Mouse (Mus musculus) lung, postnatal 25 days (tissue): ENCODE results near the gene Atp13a2.

Source experiments
- DNase-seq: peaks from one replicate; pipeline ENCODE4 v3.0.0; 2022; ENCODE audit warnings: low spot score

The Atp13a2 gene

GRCm38 (mm10) chr4:140986711-140987395 is at the start of gene Atp13a2:
TSS of gene Atp13a2 (plus strand) at chr4:140986873.
- peak; percentile 90 for DNase-seq

DNA sequence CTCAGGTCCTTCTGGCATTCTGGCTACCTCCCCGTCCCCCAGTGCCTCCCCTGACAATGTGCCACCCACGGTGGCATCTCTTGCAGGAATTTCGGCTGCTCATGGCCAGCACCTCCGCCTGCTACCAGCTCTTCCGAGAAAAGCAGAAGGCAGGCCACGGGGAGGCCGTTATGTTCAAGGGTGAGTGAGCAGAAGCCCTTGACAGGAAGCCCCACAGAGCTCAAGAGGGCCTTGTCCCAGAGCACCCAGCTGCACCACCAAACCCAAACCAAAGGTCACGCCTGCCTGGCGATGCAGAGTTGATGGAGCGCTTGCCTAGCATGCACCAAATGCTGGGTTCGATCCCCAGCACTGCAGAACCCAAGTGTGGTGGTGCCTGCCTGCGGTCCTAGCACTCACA is 42.3 kb upstream of the Atp13a2 start:
- no peak for DNase-seq

DNA sequence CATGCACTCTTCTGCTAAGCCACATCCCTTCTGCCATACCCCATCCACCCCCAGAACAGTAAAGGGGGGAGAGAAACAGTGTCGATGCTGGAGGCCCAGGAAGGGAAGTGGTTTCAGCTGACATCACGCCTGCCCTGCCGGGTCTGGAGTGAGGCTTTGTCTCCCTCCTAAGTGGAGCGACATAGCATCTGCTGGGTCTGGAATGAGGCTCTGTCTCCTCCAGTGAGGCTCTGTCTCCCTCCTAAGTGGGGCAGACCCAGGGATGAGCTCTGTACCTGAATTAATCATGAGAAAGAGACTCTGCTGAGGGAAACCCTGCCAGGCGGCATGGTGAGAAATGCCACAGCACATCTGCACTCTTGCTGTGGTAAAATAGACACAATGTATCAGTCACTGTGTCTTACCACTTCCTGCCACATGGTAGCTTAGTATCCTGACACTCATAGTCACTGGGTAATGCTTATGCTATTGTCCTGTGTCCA is 41.7 kb upstream of the Atp13a2 start:
- peak; percentile 48 for DNase-seq

- no peak for DNase-seq
Observed at GRCm38 (mm10) chr4:140945571-140945970, 41.1 kb upstream of the Atp13a2 start.

DNA sequence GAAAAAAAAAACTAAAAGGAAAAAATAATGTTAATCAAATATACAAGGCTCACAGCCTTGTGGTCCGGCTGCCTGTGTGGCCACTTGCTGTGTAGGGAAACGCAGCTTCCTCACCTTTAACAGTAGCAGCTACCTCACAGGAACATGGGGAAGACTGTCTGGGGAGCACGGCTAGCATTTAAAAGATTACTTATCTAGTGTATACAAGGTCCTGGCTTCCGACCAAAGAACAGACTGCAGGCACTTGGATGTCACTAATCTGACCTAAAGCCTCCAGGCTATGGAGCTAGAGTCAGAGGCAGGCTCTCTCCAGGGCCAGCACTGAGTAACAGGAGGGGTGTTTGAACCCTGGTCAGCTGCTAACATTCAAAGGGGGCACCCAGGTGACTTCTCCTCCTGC is 40.6 kb upstream of the Atp13a2 start:
- DNase-seq: no peak

GRCm38 (mm10) chr4:140946580-140947205 is 40.0 kb upstream of the Atp13a2 start:
- no peak for DNase-seq

GRCm38 (mm10) chr4:140947487-140948440 is 38.9 kb upstream of the Atp13a2 start:
- no peak for DNase-seq

GRCm38 (mm10) chr4:140948481-140948880 is 38.2 kb upstream of the Atp13a2 start:
- no peak for DNase-seq

DNA sequence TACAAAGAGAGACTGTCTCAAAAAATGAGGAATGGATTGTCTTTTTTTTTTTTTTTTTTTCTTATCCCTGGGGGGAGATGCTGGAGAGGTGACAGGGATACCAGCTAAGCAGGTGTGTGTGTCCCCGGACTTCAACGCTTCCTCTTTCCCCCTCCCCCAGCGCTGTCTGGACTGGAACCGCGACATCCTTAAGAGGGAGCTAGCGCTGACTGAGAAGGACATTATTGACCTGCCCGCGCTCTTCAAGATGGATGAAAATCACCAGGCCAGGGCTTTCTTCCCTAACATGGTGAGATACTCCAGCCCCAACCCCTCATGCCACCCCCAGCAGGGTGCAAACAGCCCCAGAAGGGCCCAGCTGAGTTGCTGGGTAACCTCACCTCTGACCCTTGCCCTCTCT is 37.6 kb upstream of the Atp13a2 start:
- no peak for DNase-seq

DNA sequence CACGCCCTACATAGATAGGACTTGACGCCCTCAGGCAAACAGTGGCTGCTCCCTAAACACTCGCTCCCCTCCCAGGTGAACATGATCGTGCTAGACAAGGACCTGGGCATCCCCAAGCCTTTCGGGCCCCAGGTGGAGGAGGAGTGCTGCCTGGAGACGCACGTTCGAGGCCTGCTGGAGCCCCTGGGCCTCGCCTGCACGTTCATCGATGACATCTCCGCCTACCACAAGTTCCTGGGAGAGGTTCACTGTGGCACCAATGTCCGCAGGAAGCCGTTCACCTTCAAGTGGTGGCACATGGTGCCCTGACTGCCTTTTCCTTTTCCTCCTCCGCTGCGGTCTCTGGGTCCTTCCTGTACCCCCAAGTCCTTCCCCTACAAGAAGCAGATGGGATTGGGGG is 37.1 kb upstream of the Atp13a2 start:
- no peak for DNase-seq

- no peak for DNase-seq
Observed at GRCm38 (mm10) chr4:140950574-140950973, 36.1 kb upstream of the Atp13a2 start.

DNA sequence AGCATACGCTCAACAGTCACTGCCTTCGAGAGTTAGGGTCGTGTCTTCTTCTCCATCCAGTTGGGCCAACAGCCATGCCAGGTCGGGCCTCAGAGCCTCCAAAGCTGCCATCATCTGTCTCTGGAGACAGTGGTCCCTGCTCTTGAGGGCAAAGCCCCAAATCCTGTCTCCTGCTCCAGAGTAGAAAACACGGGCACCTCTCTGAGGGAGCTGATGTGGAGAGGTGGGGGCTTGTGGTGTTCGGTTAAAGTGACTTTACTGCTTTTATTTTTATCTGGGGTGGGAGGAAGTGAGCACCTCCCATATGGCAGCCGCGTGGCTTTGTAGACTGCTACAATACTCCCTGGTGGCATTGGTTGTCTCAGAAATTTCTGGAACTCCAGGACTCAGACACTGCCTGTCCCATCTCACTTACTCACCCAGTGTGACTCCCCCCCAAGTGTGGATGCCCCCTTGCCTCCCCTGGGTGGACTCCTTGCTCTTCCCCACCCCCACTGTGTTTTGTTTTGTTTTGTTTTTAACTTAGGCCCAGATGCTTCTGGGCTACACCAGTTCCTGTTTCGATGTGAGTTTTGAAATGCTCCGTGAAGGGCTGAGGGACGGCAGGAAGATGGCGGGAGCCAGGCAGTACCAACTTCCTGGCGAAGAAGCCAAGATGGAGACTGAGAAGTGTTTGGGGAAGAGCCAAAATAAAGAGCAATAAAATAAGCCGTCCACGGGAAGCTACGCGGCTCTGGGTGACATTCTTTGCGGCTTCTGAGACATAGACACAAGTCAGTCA is 34.6 kb upstream of the Atp13a2 start:
- peak; percentile 38 for DNase-seq

DNA sequence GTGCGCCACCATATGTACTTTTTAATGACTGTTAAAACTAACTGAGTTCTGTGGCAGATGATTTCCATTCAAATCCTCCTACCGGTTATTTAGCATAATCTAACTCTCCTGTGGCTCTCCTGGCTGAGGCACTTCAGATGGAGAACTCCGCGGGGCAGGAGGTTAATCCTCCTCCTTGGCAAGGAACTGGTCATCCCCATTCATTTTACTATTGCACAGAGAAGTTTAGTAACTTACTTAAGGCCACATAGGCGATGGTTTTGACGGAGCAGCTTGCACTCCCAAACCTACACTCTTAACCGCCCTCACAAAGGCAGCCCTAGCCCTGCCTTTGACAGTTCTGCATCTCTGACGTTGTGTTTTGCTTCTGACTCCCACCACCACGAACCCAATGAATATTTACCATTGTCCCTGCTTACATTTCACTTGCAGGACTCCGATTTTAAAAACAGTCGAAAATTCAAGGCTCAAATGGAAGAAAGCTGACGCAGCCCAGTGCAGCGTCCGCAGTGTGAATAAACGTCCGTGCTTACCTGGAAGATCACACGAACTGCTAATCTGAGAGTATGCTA is 29.5 kb upstream of the Atp13a2 start:
- DNase-seq: no peak

GRCm38 (mm10) chr4:140957725-140958124 is 28.9 kb upstream of the Atp13a2 start:
- DNase-seq: peak; percentile 73

- no peak for DNase-seq
Observed at GRCm38 (mm10) chr4:140958319-140958718, 28.4 kb upstream of the Atp13a2 start.

- no peak for DNase-seq
Observed at GRCm38 (mm10) chr4:140959128-140959679, 27.5 kb upstream of the Atp13a2 start.

DNA sequence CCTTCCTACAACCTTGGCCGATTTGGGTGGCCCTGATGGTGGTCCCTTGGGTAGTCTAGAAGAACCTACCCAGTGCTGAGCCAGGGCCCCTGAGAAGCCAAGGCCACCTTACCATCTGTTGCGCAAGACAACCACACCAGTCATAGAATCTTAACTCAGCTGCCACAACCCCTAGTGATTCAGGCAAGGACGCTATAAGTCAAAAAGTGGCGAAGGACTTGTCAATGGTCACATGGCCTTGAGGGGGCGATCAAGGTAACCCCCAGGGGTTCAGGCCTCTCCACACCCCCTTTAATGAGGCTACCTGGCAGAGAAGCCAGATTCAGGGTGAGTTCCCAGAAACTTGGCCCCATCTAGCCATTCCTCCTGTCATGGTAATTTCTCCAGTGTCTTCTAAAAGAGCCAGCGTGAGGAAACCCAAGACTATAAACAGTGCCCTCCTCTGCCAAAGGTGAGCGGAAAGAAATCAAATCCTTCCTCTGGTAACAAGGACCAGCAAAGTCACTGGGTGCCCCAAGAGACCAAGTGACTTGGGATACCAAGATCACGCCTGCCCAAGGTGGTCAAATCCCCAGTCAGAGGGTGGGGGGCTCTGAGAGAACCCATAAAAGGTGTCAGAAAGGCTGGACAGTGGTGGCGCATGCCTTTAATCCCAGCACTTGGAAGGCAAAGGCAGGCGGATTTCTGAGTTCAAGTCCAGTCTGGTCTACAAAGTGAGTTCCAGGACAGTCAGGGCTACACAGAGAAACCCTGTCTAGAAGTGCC is 26.8 kb upstream of the Atp13a2 start:
- DNase-seq: no peak

DNA sequence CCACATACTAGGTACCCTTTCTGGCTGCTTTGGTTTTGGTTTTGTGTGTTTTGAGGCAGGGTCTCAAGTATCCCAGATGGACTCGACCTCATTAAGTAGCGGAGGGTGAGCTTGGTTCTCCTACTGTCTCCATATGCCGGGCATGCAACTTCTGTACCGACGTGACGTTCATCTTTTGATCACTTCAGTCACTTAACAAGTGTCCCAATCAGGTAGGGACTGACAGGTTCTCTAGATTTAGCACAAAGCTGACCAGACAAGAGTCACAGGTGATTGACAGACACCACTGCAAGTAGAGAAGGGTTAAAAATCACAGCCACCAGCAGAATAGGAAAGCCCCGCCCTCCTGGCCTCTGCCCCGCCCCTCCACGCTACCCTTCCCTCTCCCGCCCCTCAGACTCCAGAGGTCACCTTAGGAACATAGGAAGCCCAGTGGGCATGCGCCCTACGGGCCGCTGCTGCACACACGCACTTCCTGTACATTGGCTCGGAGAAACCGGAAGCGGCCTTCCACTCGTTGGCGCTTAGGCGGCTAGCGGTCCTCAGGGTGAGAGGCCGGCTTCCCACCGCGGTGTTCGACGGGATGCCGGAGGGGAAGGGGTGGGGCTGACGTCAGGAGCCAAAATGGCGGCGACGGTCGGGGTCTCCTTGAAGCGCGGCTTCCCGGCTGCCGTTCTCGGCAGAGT is 25.7 kb upstream of the Atp13a2 start, which contains the start of gene Sdhb:
Gene Sdhb, plus strand, starts transcription at position 423 of the 686 bp plus-strand sequence.
- DNase-seq: peak; percentile 99

- DNase-seq: no peak
Observed at GRCm38 (mm10) chr4:140961467-140962206, 25.0 kb upstream of the Atp13a2 start.
